Mouse (Mus musculus): ENCODE measurements around the gene Dgki. TPM values are rescaled to one million over a fixed set of nuclear protein-coding genes. Genes with fewer than 3 reads are reported as not detected.

The Dgki gene
- polyA plus RNA-seq, 1 experiment from 2014 or later: 0.67 TPM

DNA sequence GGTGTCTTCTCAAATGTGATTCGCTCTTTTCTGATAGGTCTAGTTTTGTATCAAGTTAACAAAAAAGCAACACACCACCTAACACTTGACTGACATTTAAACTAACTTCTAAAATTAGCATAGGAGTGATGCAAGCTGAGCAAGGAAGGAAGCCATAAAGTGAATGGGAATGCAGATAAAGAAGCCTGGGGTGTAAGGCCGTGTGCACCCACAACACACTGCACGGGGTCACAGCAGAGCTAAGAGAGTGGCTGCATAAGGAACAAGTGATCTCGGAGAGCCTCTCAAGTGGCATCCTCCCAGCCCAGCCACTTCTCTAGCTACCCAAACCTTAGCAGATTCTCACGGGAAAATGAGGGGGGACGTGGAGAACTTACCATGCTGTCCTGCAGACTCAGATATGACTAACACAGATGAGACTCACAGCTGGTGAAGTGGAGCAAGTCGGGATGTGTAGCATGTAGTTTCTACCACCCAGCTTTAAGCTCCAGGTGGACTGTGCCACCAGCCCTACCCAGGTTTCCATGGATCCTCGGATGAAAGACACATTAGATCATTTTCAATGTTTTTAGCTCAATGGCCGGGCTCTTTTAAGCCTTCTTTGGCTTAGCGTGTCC, 38.6 kb downstream of the Dgki start:
- no peaks in the 10 kb centered on the region for H3K36me3 ChIP-seq
- no peak overlapping the region for H3K4me3 ChIP-seq (replicated peaks)
- no peaks in the 10 kb centered on the region for H3K4me1 ChIP-seq (replicated peaks)
- WGBS: 85% methylated on average over 10 of the region's 10 CpGs
- no peak overlapping the region for H3K27ac ChIP-seq
- no peak for ATAC-seq
- H3K9ac ChIP-seq: no peak overlapping the region
- no peaks in the 10 kb centered on the region for H3K9me3 ChIP-seq
- H3K27me3 ChIP-seq (replicated peaks): no peaks in the 10 kb centered on the region
- no peak overlapping the region for H3K4me2 ChIP-seq (replicated peaks)

DNA sequence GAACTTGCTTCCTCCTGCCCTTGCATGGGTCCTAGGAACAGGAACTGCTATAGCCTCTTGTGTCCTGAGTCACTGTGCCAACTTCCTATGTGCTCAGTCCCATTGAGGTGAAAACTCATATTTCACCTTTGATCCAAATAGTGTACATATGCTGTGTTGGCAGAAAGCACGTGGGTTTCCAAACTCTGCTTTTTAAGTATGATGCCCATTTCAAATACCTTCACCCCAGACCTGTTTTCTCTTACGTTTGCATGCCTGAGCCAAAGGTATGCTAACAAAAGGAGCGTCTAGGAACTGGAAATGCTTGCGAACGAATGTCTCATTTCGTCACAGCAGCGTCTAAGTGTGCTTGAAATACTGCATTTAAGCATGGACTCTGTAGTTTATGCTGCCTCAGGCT, 41.3 kb downstream of the Dgki start:
- no peaks in the 10 kb centered on the region for H3K9me3 ChIP-seq
- WGBS: 86% methylated on average over 7 of the region's 7 CpGs
- no peak overlapping the region for H3K4me2 ChIP-seq (replicated peaks)
- no peaks in the 10 kb centered on the region for H3K27me3 ChIP-seq (replicated peaks)
- no peak for ATAC-seq
- H3K4me3 ChIP-seq (replicated peaks): no peak overlapping the region
- no peak overlapping the region for H3K27ac ChIP-seq
- no peaks in the 10 kb centered on the region for H3K4me1 ChIP-seq (replicated peaks)
- no peaks in the 10 kb centered on the region for H3K36me3 ChIP-seq
- no peak overlapping the region for H3K9ac ChIP-seq

DNA sequence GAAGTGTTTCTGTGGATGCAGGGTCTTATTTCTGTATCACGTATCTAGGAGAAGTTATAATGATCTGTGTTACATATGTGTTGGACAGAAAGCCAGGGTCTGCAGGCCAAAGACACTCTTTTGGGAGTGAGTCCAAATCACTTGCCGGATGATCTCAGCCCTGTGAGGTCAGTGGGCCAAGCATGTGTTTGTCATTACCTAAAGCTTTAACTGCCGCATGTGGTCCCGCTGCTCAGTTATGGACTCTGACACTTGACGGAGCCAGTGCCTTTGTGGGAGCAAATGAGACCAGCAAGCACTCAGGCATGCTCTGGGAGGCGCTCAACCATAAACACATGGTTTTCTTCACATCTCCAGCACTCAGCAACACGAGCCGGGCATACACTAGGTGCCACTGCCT, 45.8 kb downstream of the Dgki start:
- no peak overlapping the region for H3K27ac ChIP-seq
- H3K9me3 ChIP-seq: no peaks in the 10 kb centered on the region
- no peak overlapping the region for H3K4me3 ChIP-seq (replicated peaks)
- no peaks in the 10 kb centered on the region for H3K4me1 ChIP-seq (replicated peaks)
- H3K27me3 ChIP-seq (replicated peaks): no peaks in the 10 kb centered on the region
- no peaks in the 10 kb centered on the region for H3K36me3 ChIP-seq
- no peak for ATAC-seq
- no peak overlapping the region for H3K9ac ChIP-seq
- H3K4me2 ChIP-seq (replicated peaks): no peak overlapping the region
- 59% methylated on average over 8 of the region's 8 CpGs for WGBS

GRCm38 (mm10) chr6:37252536-37252935, 47.4 kb downstream of the Dgki start:
- Histone ChIP-seq H3K4me3 (replicated peaks) (no peak overlapping the region), H3K9ac (no peak overlapping the region), H3K9me3 (no peaks in the 10 kb centered on the region), H3K4me2 (replicated peaks) (no peak overlapping the region), H3K27me3 (replicated peaks) (no peaks in the 10 kb centered on the region), H3K4me1 (replicated peaks) (no peaks in the 10 kb centered on the region), H3K27ac (no peak overlapping the region), H3K36me3 (no peaks in the 10 kb centered on the region)
- WGBS: 93% methylated on average over 4 of the region's 4 CpGs
- no peak for ATAC-seq

- H3K4me3 ChIP-seq (replicated peaks): no peak overlapping the region
- H3K27ac ChIP-seq: no peak overlapping the region
- no peak overlapping the region for H3K9ac ChIP-seq
- no peaks in the 10 kb centered on the region for H3K27me3 ChIP-seq (replicated peaks)
- no peaks in the 10 kb centered on the region for H3K36me3 ChIP-seq
- no peaks in the 10 kb centered on the region for H3K4me1 ChIP-seq (replicated peaks)
- H3K9me3 ChIP-seq: no peaks in the 10 kb centered on the region
- ATAC-seq: no peak
- no peak overlapping the region for H3K4me2 ChIP-seq (replicated peaks)
- WGBS: 89% methylated on average over 2 of the region's 2 CpGs
These were observed 49.3 kb downstream of the Dgki start for GRCm38 (mm10) chr6:37250671-37251070.

DNA sequence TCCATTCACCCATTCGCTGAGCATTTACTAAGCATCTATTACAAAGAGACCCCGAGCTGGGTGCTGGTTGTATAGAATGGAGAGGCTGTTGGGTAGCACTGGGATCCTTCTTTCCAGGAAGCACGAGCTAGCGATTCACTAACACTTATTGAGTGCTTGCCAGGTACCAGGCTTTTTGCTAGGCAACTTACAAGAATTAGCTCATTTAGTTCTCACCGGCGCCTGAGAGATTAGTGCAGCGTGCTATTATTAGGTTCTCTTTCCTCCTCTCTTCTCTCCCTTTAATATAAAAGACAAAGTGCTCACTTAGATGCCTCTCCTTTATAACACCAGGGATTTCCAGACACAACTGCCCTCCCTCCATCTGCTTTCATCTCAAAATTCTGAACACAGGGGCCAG, 54.2 kb downstream of the Dgki start:
- no peak for ATAC-seq
- WGBS: 92% methylated on average over 7 of the region's 7 CpGs

GRCm38 (mm10) chr6:37244074-37244473, 55.9 kb downstream of the Dgki start:
- H3K9ac ChIP-seq: no peak overlapping the region
- no peak for ATAC-seq
- WGBS: 84% methylated on average over 11 of the region's 11 CpGs
- H3K4me3 ChIP-seq (replicated peaks): no peak overlapping the region
- no peaks in the 10 kb centered on the region for H3K9me3 ChIP-seq
- no peak overlapping the region for H3K4me2 ChIP-seq (replicated peaks)
- no peaks in the 10 kb centered on the region for H3K27me3 ChIP-seq (replicated peaks)
- H3K4me1 ChIP-seq (replicated peaks): no peaks in the 10 kb centered on the region
- no peak overlapping the region for H3K27ac ChIP-seq
- H3K36me3 ChIP-seq: no peaks in the 10 kb centered on the region

More for the DNA sequence above, 54.2 kb downstream of the Dgki start:
- no peaks in the 10 kb centered on the region for H3K4me1 ChIP-seq (replicated peaks)
- H3K4me3 ChIP-seq (replicated peaks): no peak overlapping the region
- no peak overlapping the region for H3K27ac ChIP-seq
- H3K9ac ChIP-seq: no peak overlapping the region
- no peak overlapping the region for H3K4me2 ChIP-seq (replicated peaks)
- no peaks in the 10 kb centered on the region for H3K9me3 ChIP-seq
- no peaks in the 10 kb centered on the region for H3K27me3 ChIP-seq (replicated peaks)
- H3K36me3 ChIP-seq: no peaks in the 10 kb centered on the region

DNA sequence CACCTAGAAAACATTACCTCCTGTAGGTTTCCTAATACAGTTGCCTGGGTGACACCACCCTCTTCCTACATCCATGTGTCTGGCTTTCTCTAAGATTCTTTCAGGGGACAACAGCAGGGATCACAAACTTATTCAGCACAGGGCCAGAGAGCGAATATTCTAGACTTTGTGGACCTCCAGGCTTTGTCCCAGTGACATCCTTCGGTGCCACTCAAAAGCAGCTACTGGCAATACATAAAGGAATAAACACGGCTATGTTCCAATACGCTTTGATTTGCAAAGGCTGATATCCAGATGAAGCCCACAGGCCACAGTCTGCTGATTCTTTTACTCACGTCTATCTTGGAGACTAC, 57.2 kb downstream of the Dgki start:
- Histone ChIP-seq H3K27ac (no peak overlapping the region), H3K27me3 (replicated peaks) (no peaks in the 10 kb centered on the region), H3K4me1 (replicated peaks) (no peaks in the 10 kb centered on the region), H3K4me2 (replicated peaks) (no peak overlapping the region), H3K36me3 (no peaks in the 10 kb centered on the region), H3K9me3 (no peaks in the 10 kb centered on the region), H3K4me3 (replicated peaks) (no peak overlapping the region), H3K9ac (no peak overlapping the region)
- WGBS: 85% methylated on average over 5 of the region's 5 CpGs
- no peak for ATAC-seq

- Histone ChIP-seq H3K27me3 (replicated peaks) (no peaks in the 10 kb centered on the region), H3K9me3 (no peaks in the 10 kb centered on the region), H3K4me3 (replicated peaks) (no peak overlapping the region), H3K9ac (no peak overlapping the region), H3K4me1 (replicated peaks) (no peaks in the 10 kb centered on the region), H3K4me2 (replicated peaks) (no peak overlapping the region), H3K27ac (no peak overlapping the region), H3K36me3 (no peaks in the 10 kb centered on the region)
- ATAC-seq: no peak
- WGBS: 69% methylated on average over 6 of the region's 6 CpGs
These were observed 57.8 kb downstream of the Dgki start for GRCm38 (mm10) chr6:37242100-37242768.

- H3K4me3 ChIP-seq (replicated peaks): no peak overlapping the region
- no peak for ATAC-seq
- 85% methylated on average over 4 of the region's 4 CpGs for WGBS
These were observed 58.5 kb downstream of the Dgki start for GRCm38 (mm10) chr6:37241434-37241833.

GRCm38 (mm10) chr6:37240140-37240539, 59.8 kb downstream of the Dgki start:
- Histone ChIP-seq H3K27me3 (replicated peaks) (no peaks in the 10 kb centered on the region), H3K4me2 (replicated peaks) (no peak overlapping the region), H3K4me1 (replicated peaks) (no peaks in the 10 kb centered on the region), H3K9ac (no peak overlapping the region), H3K27ac (no peak overlapping the region), H3K9me3 (no peaks in the 10 kb centered on the region), H3K4me3 (replicated peaks) (no peak overlapping the region), H3K36me3 (no peaks in the 10 kb centered on the region)
- WGBS: 81% methylated on average over 7 of the region's 7 CpGs
- ATAC-seq: no peak

More at GRCm38 (mm10) chr6:37241434-37241833, 58.5 kb downstream of the Dgki start:
- H3K4me2 ChIP-seq (replicated peaks): no peak overlapping the region
- H3K4me1 ChIP-seq (replicated peaks): no peaks in the 10 kb centered on the region
- no peaks in the 10 kb centered on the region for H3K27me3 ChIP-seq (replicated peaks)
- H3K27ac ChIP-seq: no peak overlapping the region
- H3K36me3 ChIP-seq: no peaks in the 10 kb centered on the region
- H3K9me3 ChIP-seq: no peaks in the 10 kb centered on the region
- H3K9ac ChIP-seq: no peak overlapping the region

GRCm38 (mm10) chr6:37236893-37237292, 63.1 kb downstream of the Dgki start:
- Histone ChIP-seq H3K9me3 (no peaks in the 10 kb centered on the region), H3K27ac (no peak overlapping the region), H3K9ac (no peak overlapping the region), H3K4me3 (replicated peaks) (no peak overlapping the region), H3K27me3 (replicated peaks) (no peaks in the 10 kb centered on the region), H3K4me2 (replicated peaks) (no peak overlapping the region), H3K36me3 (no peaks in the 10 kb centered on the region), H3K4me1 (replicated peaks) (no peaks in the 10 kb centered on the region)
- WGBS: 71% methylated on average over 2 of the region's 2 CpGs
- no peak for ATAC-seq

GRCm38 (mm10) chr6:37231148-37231547, 68.8 kb downstream of the Dgki start:
- Histone ChIP-seq H3K4me1 (replicated peaks) (no peaks in the 10 kb centered on the region), H3K27me3 (replicated peaks) (no peaks in the 10 kb centered on the region), H3K9ac (no peak overlapping the region), H3K4me2 (replicated peaks) (no peak overlapping the region), H3K4me3 (replicated peaks) (no peak overlapping the region), H3K9me3 (no peaks in the 10 kb centered on the region), H3K36me3 (no peaks in the 10 kb centered on the region), H3K27ac (no peak overlapping the region)
- WGBS: 67% methylated on average over 6 of the region's 6 CpGs
- ATAC-seq: no peak
